In genomic region chr2:150934659-150935058, GRCm38 (mm10) we compare ENCODE assay signal across 35 mouse cellular contexts.
"Had no signal": no experiment of that assay in that cellular context is flagged by ENCODE, and none has a peak within 500 bp of the region (broad histone marks: within the 10 kb centered on the region; RNA-seq: fewer than 3 reads in every experiment).

No protein-coding gene starts in this region.

- H3K27me3 ChIP-seq: heart, embryonic 12.5 days; heart, embryonic 13.5 days; heart, embryonic 15.5 days; hindbrain, embryonic 12.5 days; hindbrain, embryonic 13.5 days; hindbrain, embryonic 15.5 days; intestine, embryonic 15.5 days; kidney, embryonic 15.5 days had no signal

- H3K36me3 ChIP-seq: heart, embryonic 15.5 days had no signal

- H3K9ac ChIP-seq: heart, embryonic 12.5 days; heart, embryonic 13.5 days; heart, embryonic 15.5 days; hindbrain, embryonic 12.5 days; hindbrain, embryonic 13.5 days; hindbrain, embryonic 14.5 days; hindbrain, embryonic 15.5 days; intestine, embryonic 15.5 days; kidney, embryonic 15.5 days had no signal

- H3K27ac ChIP-seq: heart, embryonic 13.5 days; heart, embryonic 15.5 days; hindbrain, embryonic 10.5 days; hindbrain, embryonic 12.5 days; hindbrain, embryonic 13.5 days; hindbrain, embryonic 14.5 days; hindbrain, embryonic 15.5 days; hindbrain, postnatal 0 days; intestine, embryonic 15.5 days; kidney, embryonic 15.5 days; kidney, postnatal 0 days; layer of hippocampus, adult 2 months; left cerebral cortex, adult 2 months had no signal

- ATAC-seq: hindbrain, embryonic 16.5 days; hindbrain, postnatal 0 days; inflammation-experienced regulatory T-cells, adult 6 months; intestine, embryonic 15.5 days; intestine, embryonic 16.5 days; intestine, postnatal 0 days had no signal

- H3K4me2 ChIP-seq: heart, embryonic 11.5 days; heart, embryonic 12.5 days; heart, embryonic 13.5 days; heart, embryonic 15.5 days; hindbrain, embryonic 12.5 days; hindbrain, embryonic 13.5 days; hindbrain, embryonic 14.5 days; hindbrain, embryonic 15.5 days; intestine, embryonic 15.5 days; kidney, embryonic 15.5 days had no signal

- H3K4me3 ChIP-seq: heart, embryonic 12.5 days; heart, embryonic 13.5 days; heart, embryonic 15.5 days; hindbrain, embryonic 10.5 days; hindbrain, embryonic 12.5 days; hindbrain, embryonic 13.5 days; hindbrain, embryonic 15.5 days; intestine, embryonic 15.5 days; kidney, embryonic 15.5 days; layer of hippocampus, adult 2 months; left cerebral cortex, adult 2 months had no signal

- H3K9me3 ChIP-seq: heart, embryonic 12.5 days; heart, embryonic 13.5 days; heart, embryonic 15.5 days; hindbrain, embryonic 10.5 days; hindbrain, embryonic 12.5 days; hindbrain, embryonic 13.5 days; hindbrain, embryonic 15.5 days; intestine, embryonic 15.5 days; kidney, embryonic 15.5 days had no signal

- H3K4me1 ChIP-seq: heart, embryonic 12.5 days; heart, embryonic 13.5 days; heart, embryonic 15.5 days; hindbrain, embryonic 10.5 days; hindbrain, embryonic 12.5 days; hindbrain, embryonic 13.5 days; hindbrain, embryonic 15.5 days; intestine, embryonic 15.5 days; kidney, embryonic 15.5 days had no signal

- DNase-seq: heart, postnatal 10 days; heart, postnatal 14 days; heart, postnatal 36 days; heart, postnatal 4 days; kidney, adult 11 months; kidney, adult 18-20 months; kidney, adult 2 months; kidney, adult 8-10 months; kidney, adult 9 months; kidney, postnatal 10 days; kidney, postnatal 14 days; kidney, postnatal 25 days; kidney, postnatal 36 days; kidney, postnatal 4 days; layer of hippocampus, adult 9-11 months; layer of hippocampus, postnatal 36 days had no signal
